Mouse (Mus musculus): ENCODE results near the gene Camk1d. TPM values are rescaled to one million over a fixed set of nuclear protein-coding genes. Genes with fewer than 3 reads are reported as not detected.

Gene Camk1d
- total and polyA plus RNA-seq, 2 experiments: 17.0 to 47.7 TPM

DNA sequence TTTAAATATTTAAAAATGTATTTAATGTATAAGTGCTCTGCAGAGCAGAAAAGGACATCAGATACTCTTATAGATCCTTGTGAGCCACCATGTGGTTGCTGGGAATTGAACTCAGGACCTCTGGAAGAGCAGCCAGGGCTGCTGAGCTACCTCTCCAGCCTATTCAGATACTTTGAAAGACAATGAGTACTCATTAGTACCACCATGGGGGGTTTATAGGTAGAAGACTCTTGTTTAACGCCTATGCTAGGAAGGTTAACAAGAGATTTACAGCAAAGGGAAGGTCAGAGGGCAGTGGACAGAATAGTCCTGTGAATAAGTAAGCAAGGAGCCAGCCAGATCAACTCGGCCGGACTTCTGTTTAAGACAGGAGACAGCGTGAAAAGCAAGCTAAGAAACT lies 357.3 kb downstream of the Camk1d start:
- Histone ChIP-seq H3K4me3 (ENCODE audit: insufficient read depth, low read depth, low read length) (no peak overlapping the region), H3K27me3 (ENCODE audit: control insufficient read depth, insufficient read depth, low read length) (no peaks in the 10 kb centered on the region), H3K27ac (replicated peaks; ENCODE audit: insufficient read depth, low read depth, low read length) (no peak overlapping the region), H3K79me2 (ENCODE audit: control insufficient read depth, insufficient read depth, low read length) (no peaks in the 10 kb centered on the region), H3K9ac (ENCODE audit: low read depth, low read length) (no peak overlapping the region), H3K36me3 (ENCODE audit: control insufficient read depth, insufficient read depth, low read length) (peaks cover 20% of the 10 kb centered on the region), H3K4me1 (ENCODE audit: control insufficient read depth, insufficient read depth, low read length) (no peaks in the 10 kb centered on the region; the same call in 1 of the 2 replicates)
- WGBS: 86% methylated on average over 4 of the region's 4 CpGs
- no peak for DNase-seq (ENCODE audit: extremely low read depth, low read depth, low spot score)
- TF ChIP-seq CTCF (IDR thresholded peaks at IDR 0.05; ENCODE audit: low read depth, low read length) (no peak), POLR2A (IDR thresholded peaks at IDR 0.05; ENCODE audit: extremely low read depth, insufficient read depth, low read length) (no peak)

DNA sequence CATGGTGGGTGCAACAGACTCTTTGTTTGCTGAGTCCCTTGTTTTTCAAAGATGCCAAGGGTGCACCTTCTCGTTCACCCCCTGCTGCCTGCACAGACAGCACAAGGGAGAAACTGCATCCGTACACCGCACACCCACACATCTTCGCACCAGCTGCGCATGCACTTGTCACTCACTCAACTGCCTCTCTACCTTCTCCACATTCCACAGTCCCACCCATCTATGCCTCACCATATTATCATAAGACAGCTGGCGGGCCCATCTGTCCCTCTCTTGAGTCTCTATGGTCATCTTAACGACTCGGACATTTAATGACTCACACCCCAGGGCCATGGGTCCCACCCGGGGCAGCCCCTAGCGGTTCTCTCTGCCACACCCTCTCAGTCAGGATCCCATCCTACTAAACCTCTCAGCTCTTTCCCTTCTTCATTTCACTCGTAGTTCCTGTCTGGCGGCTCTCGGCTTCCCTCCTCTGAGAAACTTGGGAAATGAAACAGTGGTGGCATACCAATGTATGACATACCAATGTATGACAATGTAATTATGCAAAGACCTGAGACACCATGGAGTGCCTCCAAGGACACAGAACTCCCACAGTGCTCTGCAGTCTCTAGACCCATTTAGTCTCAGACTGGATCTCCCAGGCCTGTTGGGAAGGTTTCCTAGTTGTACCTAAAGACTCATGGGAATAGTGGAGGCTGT lies 361.3 kb downstream of the Camk1d start:
- Histone ChIP-seq H3K27ac (replicated peaks; ENCODE audit: insufficient read depth, low read depth, low read length) (no peak overlapping the region), H3K4me3 (ENCODE audit: insufficient read depth, low read depth, low read length) (no peak overlapping the region), H3K79me2 (ENCODE audit: control insufficient read depth, insufficient read depth, low read length) (no peaks in the 10 kb centered on the region; the same call in 1 of the 2 replicates), H3K4me1 (ENCODE audit: control insufficient read depth, insufficient read depth, low read length) (no peaks in the 10 kb centered on the region), H3K9ac (ENCODE audit: low read depth, low read length) (no peak overlapping the region), H3K36me3 (ENCODE audit: control insufficient read depth, insufficient read depth, low read length) (peaks cover 10% of the 10 kb centered on the region), H3K27me3 (ENCODE audit: control insufficient read depth, insufficient read depth, low read length) (no peaks in the 10 kb centered on the region)
- 88% methylated on average over 13 of the region's 13 CpGs for WGBS
- TF ChIP-seq POLR2A (IDR thresholded peaks at IDR 0.05; ENCODE audit: extremely low read depth, insufficient read depth, low read length) (no peak), CTCF (IDR thresholded peaks at IDR 0.05; ENCODE audit: low read depth, low read length) (no peak)
- no peak for DNase-seq (ENCODE audit: extremely low read depth, low read depth, low spot score)

DNA sequence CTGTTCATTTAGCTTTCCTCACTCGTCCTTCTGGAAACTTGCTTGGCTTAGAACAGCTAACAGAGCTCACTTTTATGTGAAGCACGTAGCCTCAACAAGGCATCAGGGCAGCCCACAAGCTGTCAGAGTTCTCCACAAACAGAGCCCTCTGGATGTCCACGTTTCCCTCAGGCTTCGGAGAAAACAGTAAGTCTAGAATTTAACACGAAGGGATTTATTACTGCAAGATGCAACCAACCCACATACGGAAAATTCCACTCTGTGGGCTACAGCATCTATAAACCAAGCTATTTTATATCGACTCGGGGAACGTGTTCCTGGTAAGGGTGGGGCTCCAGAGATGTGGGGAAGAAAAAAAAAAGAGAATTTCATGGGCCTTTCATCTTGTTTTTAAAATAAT lies 369.0 kb downstream of the Camk1d start:
- no peak for TF ChIP-seq POLR2A (IDR thresholded peaks at IDR 0.05; ENCODE audit: extremely low read depth, insufficient read depth, low read length)
- TF ChIP-seq CTCF (IDR thresholded peaks at IDR 0.05; ENCODE audit: low read depth, low read length): no peak
- no peak for DNase-seq (ENCODE audit: extremely low read depth, low read depth, low spot score)
- Histone ChIP-seq H3K27ac (replicated peaks; ENCODE audit: insufficient read depth, low read depth, low read length) (no peak overlapping the region), H3K27me3 (ENCODE audit: control insufficient read depth, insufficient read depth, low read length) (no peaks in the 10 kb centered on the region), H3K4me1 (ENCODE audit: control insufficient read depth, insufficient read depth, low read length) (no peaks in the 10 kb centered on the region), H3K4me3 (ENCODE audit: insufficient read depth, low read depth, low read length) (no peak overlapping the region), H3K79me2 (ENCODE audit: control insufficient read depth, insufficient read depth, low read length) (no peaks in the 10 kb centered on the region), H3K9ac (ENCODE audit: low read depth, low read length) (no peak overlapping the region), H3K36me3 (ENCODE audit: control insufficient read depth, insufficient read depth, low read length) (peaks cover 4% of the 10 kb centered on the region)
- 84% methylated on average over 9 of the region's 9 CpGs for WGBS

DNA sequence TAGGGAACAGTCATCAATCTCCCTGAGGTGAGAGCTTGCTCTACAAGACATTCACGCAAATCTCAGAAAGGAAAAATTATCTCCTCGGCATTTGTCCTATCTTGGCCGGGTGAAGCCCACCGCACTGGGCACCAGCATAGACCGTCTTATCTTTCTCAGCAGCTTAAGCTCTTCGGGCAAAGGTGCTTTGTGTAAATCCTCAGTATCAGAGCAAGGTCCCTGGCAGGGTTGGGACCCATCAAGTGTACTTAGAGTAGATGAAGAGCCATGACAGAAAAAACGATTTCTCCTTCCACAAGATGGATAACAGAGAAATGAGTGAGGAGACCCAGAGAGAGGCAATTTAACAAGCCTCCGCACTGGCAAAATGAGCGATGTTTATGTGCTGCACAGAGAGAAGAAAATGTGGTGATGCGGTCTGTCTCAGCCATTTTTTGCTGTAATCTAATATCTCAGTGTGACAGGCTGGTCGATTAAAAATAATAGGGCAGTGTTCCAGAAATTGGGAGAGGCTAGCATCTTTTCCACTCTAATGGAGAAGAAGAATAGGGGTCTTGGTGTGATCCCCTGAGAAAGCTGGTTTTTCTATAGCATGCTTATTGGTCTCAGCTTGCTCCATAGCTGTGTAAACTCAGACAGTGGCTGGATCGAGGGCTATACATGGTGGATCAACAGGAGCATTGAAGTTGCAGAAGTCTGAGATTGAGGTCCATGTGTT lies 386.6 kb downstream of the Camk1d start:
- H3K4me1 ChIP-seq (ENCODE audit: control insufficient read depth, insufficient read depth, low read length): no peaks in the 10 kb centered on the region
- no peak overlapping the region for H3K27ac ChIP-seq (replicated peaks; ENCODE audit: insufficient read depth, low read depth, low read length)
- no peak overlapping the region for H3K4me3 ChIP-seq (ENCODE audit: insufficient read depth, low read depth, low read length)
- no peak for DNase-seq (ENCODE audit: extremely low read depth, low read depth, low spot score)
- WGBS: 91% methylated on average over 12 of the region's 12 CpGs
- no peaks in the 10 kb centered on the region for H3K27me3 ChIP-seq (ENCODE audit: control insufficient read depth, insufficient read depth, low read length)
- H3K79me2 ChIP-seq (ENCODE audit: control insufficient read depth, insufficient read depth, low read length): no peaks in the 10 kb centered on the region
- no peak overlapping the region for H3K9ac ChIP-seq (ENCODE audit: low read depth, low read length)
- H3K36me3 ChIP-seq (ENCODE audit: control insufficient read depth, insufficient read depth, low read length): no peaks in the 10 kb centered on the region
- TF ChIP-seq CTCF (IDR thresholded peaks at IDR 0.05; ENCODE audit: low read depth, low read length) (no peak), POLR2A (IDR thresholded peaks at IDR 0.05; ENCODE audit: extremely low read depth, insufficient read depth, low read length) (no peak)

DNA sequence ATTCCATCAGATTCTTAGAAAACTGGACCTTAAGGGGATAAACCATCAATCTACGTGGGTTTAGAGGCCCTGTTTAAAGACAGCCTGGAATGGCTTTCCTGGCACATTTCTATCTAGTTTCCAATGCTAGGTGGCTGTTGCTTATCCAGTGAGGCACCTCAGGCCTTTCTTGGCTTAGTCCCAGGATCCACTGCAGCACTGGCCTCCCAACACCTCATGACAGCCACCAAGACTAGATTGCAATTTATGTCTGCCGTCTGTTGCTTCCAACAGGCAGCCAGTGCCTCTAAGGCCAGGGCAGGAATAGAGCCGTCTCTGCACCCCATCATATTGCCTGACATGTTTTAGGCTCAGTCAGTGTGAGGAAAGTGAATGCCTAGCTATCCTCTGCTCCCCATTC lies 389.5 kb downstream of the Camk1d start:
- Histone ChIP-seq H3K27ac (replicated peaks; ENCODE audit: insufficient read depth, low read depth, low read length) (no peak overlapping the region), H3K79me2 (ENCODE audit: control insufficient read depth, insufficient read depth, low read length) (no peaks in the 10 kb centered on the region), H3K36me3 (ENCODE audit: control insufficient read depth, insufficient read depth, low read length) (peaks cover 2% of the 10 kb centered on the region; the same call in 1 of the 2 replicates), H3K27me3 (ENCODE audit: control insufficient read depth, insufficient read depth, low read length) (no peaks in the 10 kb centered on the region), H3K9ac (ENCODE audit: low read depth, low read length) (no peak overlapping the region), H3K4me1 (ENCODE audit: control insufficient read depth, insufficient read depth, low read length) (peaks cover 5% of the 10 kb centered on the region), H3K4me3 (ENCODE audit: insufficient read depth, low read depth, low read length) (no peak overlapping the region)
- 98% methylated on average over 3 of the region's 3 CpGs for WGBS
- DNase-seq (ENCODE audit: extremely low read depth, low read depth, low spot score): no peak
- TF ChIP-seq CTCF (IDR thresholded peaks at IDR 0.05; ENCODE audit: low read depth, low read length) (no peak), POLR2A (IDR thresholded peaks at IDR 0.05; ENCODE audit: extremely low read depth, insufficient read depth, low read length) (no peak)
